Mouse (Mus musculus): Measurements from ENCODE around the gene Tctex1d2. TPM values are rescaled to one million over a fixed set of nuclear protein-coding genes. Genes with fewer than 3 reads are reported as not detected.
"Not testable (repeated sequence)": the region's sequence is repeated elsewhere in the genome, so short reads cannot be mapped to it uniquely, and the experiment has no call there.

The Tctex1d2 gene
- total and polyA plus RNA-seq, 2 experiments from 2014 or later = 8.7 to 53.7 TPM

GRCm38 (mm10) chr16:32441432-32441831 is 21.9 kb downstream of the Tctex1d2 start:
- Histone ChIP-seq H3K4me3 (ENCODE audit: low read length) (no peak overlapping the region), H3K9ac (replicated peaks; ENCODE audit: low read length) (no peak overlapping the region), H3K4me2 (ENCODE audit: low read depth, low read length) (no peak overlapping the region), H3K27me3 (ENCODE audit: insufficient read depth, low read length) (no peaks in the 10 kb centered on the region), H3K27ac (no peak overlapping the region), H3K36me3 (ENCODE audit: insufficient read depth, low read length) (no peaks in the 10 kb centered on the region), H3K4me1 (ENCODE audit: insufficient read depth, low read length) (no peaks in the 10 kb centered on the region), H3K9me3 (ENCODE audit: low read length) (no peaks in the 10 kb centered on the region)
- DNase-seq (ENCODE audit: low spot score) (no peak), ATAC-seq (no peak)
- WGBS = 93% methylated on average over 3 of the region's 3 CpGs
- no peak for TF ChIP-seq CTCF (IDR thresholded peaks at IDR 0.05; ENCODE audit: low read depth)

- not testable (repeated sequence) for DNase-seq (ENCODE audit: low spot score); H3K4me3 ChIP-seq (ENCODE audit: low read length); H3K36me3 ChIP-seq (ENCODE audit: insufficient read depth, low read length); H3K4me2 ChIP-seq (ENCODE audit: low read depth, low read length); H3K9me3 ChIP-seq (ENCODE audit: low read length); ATAC-seq; H3K4me1 ChIP-seq (ENCODE audit: insufficient read depth, low read length); H3K27ac ChIP-seq; H3K9ac ChIP-seq (replicated peaks; ENCODE audit: low read length); H3K27me3 ChIP-seq (ENCODE audit: insufficient read depth, low read length)
- 94% methylated on average over 3 of the region's 3 CpGs for WGBS
Observed at GRCm38 (mm10) chr16:32444615-32445014, 25.1 kb downstream of the Tctex1d2 start.

GRCm38 (mm10) chr16:32445558-32445957 is 26.1 kb downstream of the Tctex1d2 start:
- Histone ChIP-seq H3K4me3 (ENCODE audit: low read length) (no peak overlapping the region), H3K4me2 (ENCODE audit: low read depth, low read length) (no peak overlapping the region), H3K9ac (replicated peaks; ENCODE audit: low read length) (no peak overlapping the region), H3K27ac (no peak overlapping the region), H3K4me1 (ENCODE audit: insufficient read depth, low read length) (no peaks in the 10 kb centered on the region), H3K36me3 (ENCODE audit: insufficient read depth, low read length) (no peaks in the 10 kb centered on the region), H3K27me3 (ENCODE audit: insufficient read depth, low read length) (no peaks in the 10 kb centered on the region), H3K9me3 (ENCODE audit: low read length) (no peaks in the 10 kb centered on the region)
- WGBS = 96% methylated on average over 1 of the region's 1 CpGs
- ATAC-seq (no peak), DNase-seq (ENCODE audit: low spot score) (no peak)
- no peak for TF ChIP-seq CTCF (IDR thresholded peaks at IDR 0.05; ENCODE audit: low read depth)

GRCm38 (mm10) chr16:32446563-32447138 is 27.1 kb downstream of the Tctex1d2 start:
- Histone ChIP-seq H3K9ac (replicated peaks; ENCODE audit: low read length) (no peak overlapping the region), H3K27ac (no peak overlapping the region), H3K36me3 (ENCODE audit: insufficient read depth, low read length) (no peaks in the 10 kb centered on the region), H3K27me3 (ENCODE audit: insufficient read depth, low read length) (no peaks in the 10 kb centered on the region), H3K4me3 (ENCODE audit: low read length) (no peak overlapping the region), H3K9me3 (ENCODE audit: low read length) (no peaks in the 10 kb centered on the region), H3K4me1 (ENCODE audit: insufficient read depth, low read length) (no peaks in the 10 kb centered on the region), H3K4me2 (ENCODE audit: low read depth, low read length) (no peak overlapping the region)
- no peak for ATAC-seq
- WGBS = 87% methylated on average over 2 of the region's 2 CpGs
- TF ChIP-seq CTCF (IDR thresholded peaks at IDR 0.05; ENCODE audit: low read depth) = no peak
- no peak for DNase-seq (ENCODE audit: low spot score)

- Histone ChIP-seq H3K9me3 (ENCODE audit: low read length) (no peaks in the 10 kb centered on the region), H3K36me3 (ENCODE audit: insufficient read depth, low read length) (peaks cover 16% of the 10 kb centered on the region), H3K4me2 (ENCODE audit: low read depth, low read length) (no peak overlapping the region), H3K27ac (no peak overlapping the region), H3K27me3 (ENCODE audit: insufficient read depth, low read length) (no peaks in the 10 kb centered on the region), H3K4me3 (ENCODE audit: low read length) (no peak overlapping the region), H3K4me1 (ENCODE audit: insufficient read depth, low read length) (no peaks in the 10 kb centered on the region), H3K9ac (replicated peaks; ENCODE audit: low read length) (no peak overlapping the region)
- ATAC-seq (no peak), DNase-seq (ENCODE audit: low spot score) (no peak)
- TF ChIP-seq CTCF (IDR thresholded peaks at IDR 0.05; ENCODE audit: low read depth) = no peak
- WGBS = 90% methylated on average over 3 of the region's 3 CpGs
Observed at GRCm38 (mm10) chr16:32449665-32450064, 30.2 kb downstream of the Tctex1d2 start.

- ATAC-seq (no peak), DNase-seq (ENCODE audit: low spot score) (no peak)
- H3K36me3 ChIP-seq (ENCODE audit: insufficient read depth, low read length) = peaks cover 16% of the 10 kb centered on the region
- H3K4me1 ChIP-seq (ENCODE audit: insufficient read depth, low read length) = no peaks in the 10 kb centered on the region
- H3K27ac ChIP-seq = no peak overlapping the region
- no peak overlapping the region for H3K4me3 ChIP-seq (ENCODE audit: low read length)
- WGBS = 93% methylated on average over 2 of the region's 2 CpGs
- H3K4me2 ChIP-seq (ENCODE audit: low read depth, low read length) = no peak overlapping the region
- no peak overlapping the region for H3K9ac ChIP-seq (replicated peaks; ENCODE audit: low read length)
- no peaks in the 10 kb centered on the region for H3K27me3 ChIP-seq (ENCODE audit: insufficient read depth, low read length)
- H3K9me3 ChIP-seq (ENCODE audit: low read length) = no peaks in the 10 kb centered on the region
- TF ChIP-seq CTCF (IDR thresholded peaks at IDR 0.05; ENCODE audit: low read depth) = no peak
Observed at GRCm38 (mm10) chr16:32450133-32450532, 30.6 kb downstream of the Tctex1d2 start.

GRCm38 (mm10) chr16:32453102-32453501 is 33.6 kb downstream of the Tctex1d2 start:
- no peaks in the 10 kb centered on the region for H3K4me1 ChIP-seq (ENCODE audit: insufficient read depth, low read length)
- H3K4me3 ChIP-seq (ENCODE audit: low read length) = no peak overlapping the region
- no peak for TF ChIP-seq CTCF (IDR thresholded peaks at IDR 0.05; ENCODE audit: low read depth)
- H3K27me3 ChIP-seq (ENCODE audit: insufficient read depth, low read length) = no peaks in the 10 kb centered on the region
- no peak overlapping the region for H3K9ac ChIP-seq (replicated peaks; ENCODE audit: low read length)
- no peak for ATAC-seq
- H3K36me3 ChIP-seq (ENCODE audit: insufficient read depth, low read length) = peaks cover 21% of the 10 kb centered on the region
- WGBS = 95% methylated on average over 8 of the region's 8 CpGs
- no peak overlapping the region for H3K27ac ChIP-seq
- no peak for DNase-seq (ENCODE audit: low spot score)
- H3K9me3 ChIP-seq (ENCODE audit: low read length) = no peaks in the 10 kb centered on the region
- H3K4me2 ChIP-seq (ENCODE audit: low read depth, low read length) = no peak overlapping the region

Data from hindbrain, postnatal 0 days (tissue).